Mouse (Mus musculus): Measurements from ENCODE around the gene Rab15. TPM values are rescaled to one million over a fixed set of nuclear protein-coding genes. Genes with fewer than 3 reads are reported as not detected.

The Rab15 gene
- polyA plus RNA-seq, 1 experiment from 2014 or later, result 11.3 TPM

DNA sequence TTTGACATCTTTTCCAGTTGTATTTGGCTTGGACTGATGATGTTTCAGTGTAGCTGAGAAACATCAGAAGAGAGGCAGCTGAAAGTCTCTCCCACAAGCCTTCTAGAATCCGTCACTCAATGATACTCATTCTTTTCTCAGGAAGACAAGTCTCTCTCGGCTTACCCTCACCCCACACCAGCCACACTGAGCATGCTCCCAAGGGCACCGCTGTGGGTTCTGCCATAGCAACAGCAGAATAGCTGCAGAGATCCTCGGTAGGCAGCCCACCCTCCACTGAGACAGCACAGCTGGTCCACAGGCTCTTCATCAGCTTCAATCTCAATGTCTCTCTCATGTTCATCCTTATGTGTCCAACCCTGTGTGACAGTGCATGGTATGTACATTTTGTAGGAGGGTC lies 2.6 kb upstream of the Rab15 start:
- Histone ChIP-seq H3K9ac (ENCODE audit: low read depth, low read length) (no peak overlapping the region), H3K4me2 (replicated peaks; ENCODE audit: low read depth, low read length) (no peak overlapping the region), H3K4me1 (replicated peaks; ENCODE audit: control insufficient read depth, insufficient read depth, low read length) (0 out of 2 replicates have a peak, but pooled peaks cover 2% of the 10 kb centered on the region), H3K4me3 (ENCODE audit: low read depth, low read length) (no peak overlapping the region), H3K27me3 (ENCODE audit: control insufficient read depth, insufficient read depth, low read length) (peaks cover 4% of the 10 kb centered on the region), H3K36me3 (ENCODE audit: control insufficient read depth, insufficient read depth, low read length) (no peaks in the 10 kb centered on the region), H3K27ac (ENCODE audit: low read depth, low read length) (no peak overlapping the region), H3K9me3 (ENCODE audit: control insufficient read depth, low read length) (no peaks in the 10 kb centered on the region)
- 65% methylated on average over 4 of the region's 4 CpGs for WGBS
- ATAC-seq (ENCODE audit: low FRiP score) (no peak), DNase-seq (ENCODE audit: low spot score) (no peak)

DNA sequence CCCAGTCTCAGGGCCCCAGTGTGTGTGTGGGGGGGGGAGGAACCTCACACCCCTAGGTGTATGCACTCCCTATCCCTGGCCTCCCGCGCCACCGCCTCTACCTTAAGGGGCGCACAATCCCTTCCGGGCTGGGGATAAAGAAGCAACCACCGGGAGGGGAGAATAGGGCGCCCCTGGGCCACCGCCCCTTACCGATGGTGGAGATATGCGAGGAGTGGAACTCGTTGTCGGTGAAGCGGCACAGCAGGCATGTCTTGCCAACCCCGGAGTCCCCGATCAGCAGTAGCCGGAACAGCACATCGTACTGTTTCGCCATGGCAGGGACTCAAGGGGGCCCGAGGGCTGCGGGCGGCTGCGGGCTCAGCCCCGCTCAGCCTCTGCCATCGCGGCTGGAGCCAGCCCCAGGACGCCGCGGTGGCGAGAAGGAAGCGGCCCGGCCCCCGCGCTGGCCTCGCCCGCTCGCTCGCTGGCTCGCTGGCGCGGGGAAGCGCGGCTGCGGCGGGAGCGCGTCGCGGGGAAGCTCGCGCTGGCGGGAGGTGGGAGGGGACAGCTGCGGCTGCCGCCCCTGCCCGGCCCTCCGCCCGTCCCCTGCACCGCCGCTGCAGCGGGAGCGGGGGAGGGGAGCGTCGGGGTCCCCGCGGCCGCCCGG lies 582 bp downstream of the Rab15 start:
- WGBS, result 0% methylated on average over 56 of the region's 66 CpGs
- Histone ChIP-seq H3K27ac (ENCODE audit: low read depth, low read length) (peak overlapping the region; percentile 60), H3K27me3 (ENCODE audit: control insufficient read depth, insufficient read depth, low read length) (peaks cover 4% of the 10 kb centered on the region)

DNA sequence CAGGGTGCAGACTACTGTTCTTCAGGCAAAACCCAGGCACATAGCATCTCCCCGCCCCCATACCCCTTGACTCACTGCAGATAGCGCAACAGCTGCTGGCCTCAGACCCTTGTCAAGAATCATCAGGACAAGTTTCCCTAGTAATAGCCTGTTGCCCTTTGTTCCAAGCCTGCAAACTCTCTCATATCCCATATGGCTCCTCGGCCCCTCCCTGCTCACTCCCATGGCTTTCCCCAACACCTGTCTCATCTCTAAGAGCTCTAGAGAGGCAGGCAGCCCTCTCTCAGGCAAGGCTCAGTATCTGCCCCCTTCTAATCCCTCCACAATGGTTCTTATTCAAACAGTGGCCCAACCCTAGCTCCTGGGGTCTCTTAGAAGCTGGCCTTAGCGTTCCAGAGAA lies 2.1 kb downstream of the Rab15 start:
- H3K36me3 ChIP-seq (ENCODE audit: control insufficient read depth, insufficient read depth, low read length), result no peaks in the 10 kb centered on the region
- H3K9me3 ChIP-seq (ENCODE audit: control insufficient read depth, low read length), result no peaks in the 10 kb centered on the region
- WGBS, result 47% methylated on average over 4 of the region's 4 CpGs
- DNase-seq (ENCODE audit: low spot score) (no peak), ATAC-seq (ENCODE audit: low FRiP score) (no peak)
- H3K27ac ChIP-seq (ENCODE audit: low read depth, low read length), result no peak overlapping the region
- no peak overlapping the region for H3K9ac ChIP-seq (ENCODE audit: low read depth, low read length)
- no peak overlapping the region for H3K4me3 ChIP-seq (ENCODE audit: low read depth, low read length)
- 0 out of 2 replicates have a peak, but pooled peaks cover 5% of the 10 kb centered on the region for H3K4me1 ChIP-seq (replicated peaks; ENCODE audit: control insufficient read depth, insufficient read depth, low read length)
- H3K4me2 ChIP-seq (replicated peaks; ENCODE audit: low read depth, low read length), result no peak overlapping the region
- peaks cover 4% of the 10 kb centered on the region for H3K27me3 ChIP-seq (ENCODE audit: control insufficient read depth, insufficient read depth, low read length)

More for the DNA sequence above, 582 bp downstream of the Rab15 start:
- Histone ChIP-seq H3K9me3 (ENCODE audit: control insufficient read depth, low read length) (no peaks in the 10 kb centered on the region), H3K36me3 (ENCODE audit: control insufficient read depth, insufficient read depth, low read length) (no peaks in the 10 kb centered on the region), H3K4me1 (replicated peaks; ENCODE audit: control insufficient read depth, insufficient read depth, low read length) (0 out of 2 replicates have a peak, but pooled peaks cover 5% of the 10 kb centered on the region), H3K4me2 (replicated peaks; ENCODE audit: low read depth, low read length) (peak overlapping the region; percentile 94), H3K9ac (ENCODE audit: low read depth, low read length) (peak overlapping the region; percentile 83), H3K4me3 (ENCODE audit: low read depth, low read length) (peak overlapping the region; percentile 64)
- peak; percentile 80 for ATAC-seq (ENCODE audit: low FRiP score)
- peak; percentile 65 for DNase-seq (ENCODE audit: low spot score)

DNA sequence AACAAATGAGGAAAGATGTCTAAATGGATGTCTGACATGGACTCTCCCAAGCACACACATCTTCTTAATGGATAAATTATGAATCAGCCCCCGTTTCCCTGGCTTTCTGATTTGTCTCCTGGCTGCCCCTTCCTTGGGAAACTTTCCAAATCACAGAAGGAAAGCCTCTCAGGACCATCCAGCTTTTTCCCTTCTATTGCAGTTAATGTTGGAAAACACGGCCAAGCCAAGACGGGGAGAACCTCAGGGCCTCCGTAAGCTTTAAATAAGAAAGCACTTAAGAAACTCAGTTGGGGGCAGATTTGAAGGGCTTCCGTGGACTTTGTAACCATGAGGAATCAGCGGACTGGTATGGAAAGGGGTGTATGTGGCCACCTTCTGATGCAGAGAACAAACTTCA lies 2.9 kb downstream of the Rab15 start:
- H3K36me3 ChIP-seq (ENCODE audit: control insufficient read depth, insufficient read depth, low read length), result no peaks in the 10 kb centered on the region
- H3K4me3 ChIP-seq (ENCODE audit: low read depth, low read length), result no peak overlapping the region
- ATAC-seq (ENCODE audit: low FRiP score) (no peak), DNase-seq (ENCODE audit: low spot score) (no peak)
- peaks cover 4% of the 10 kb centered on the region for H3K27me3 ChIP-seq (ENCODE audit: control insufficient read depth, insufficient read depth, low read length)
- no peak overlapping the region for H3K4me2 ChIP-seq (replicated peaks; ENCODE audit: low read depth, low read length)
- WGBS, result 73% methylated on average over 6 of the region's 6 CpGs
- H3K9me3 ChIP-seq (ENCODE audit: control insufficient read depth, low read length), result no peaks in the 10 kb centered on the region
- H3K9ac ChIP-seq (ENCODE audit: low read depth, low read length), result no peak overlapping the region
- H3K27ac ChIP-seq (ENCODE audit: low read depth, low read length), result no peak overlapping the region
- 0 out of 2 replicates have a peak, but pooled peaks cover 5% of the 10 kb centered on the region for H3K4me1 ChIP-seq (replicated peaks; ENCODE audit: control insufficient read depth, insufficient read depth, low read length)

DNA sequence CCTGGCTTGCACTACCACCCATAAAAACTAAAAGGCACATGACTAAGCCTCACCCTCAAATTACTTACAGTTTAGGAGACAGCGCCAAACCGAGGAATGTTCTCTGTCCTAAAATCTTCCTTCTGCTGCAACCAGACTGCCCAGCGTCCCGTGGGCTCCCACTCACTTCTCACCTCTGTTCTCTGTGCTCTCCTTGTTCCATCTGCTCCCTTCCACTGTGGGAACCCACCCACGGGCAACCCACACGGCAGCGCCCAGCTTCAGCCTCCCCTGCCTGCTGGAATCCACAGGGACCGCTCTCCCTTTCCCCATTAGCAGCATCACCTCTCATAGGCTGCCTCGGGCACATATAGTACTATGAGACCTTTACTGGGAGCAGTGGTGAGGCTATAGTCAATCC lies 3.8 kb downstream of the Rab15 start:
- no peak for ATAC-seq (ENCODE audit: low FRiP score)
- Histone ChIP-seq H3K27me3 (ENCODE audit: control insufficient read depth, insufficient read depth, low read length) (peaks cover 4% of the 10 kb centered on the region), H3K36me3 (ENCODE audit: control insufficient read depth, insufficient read depth, low read length) (no peaks in the 10 kb centered on the region), H3K4me1 (replicated peaks; ENCODE audit: control insufficient read depth, insufficient read depth, low read length) (0 out of 2 replicates have a peak, but pooled peaks cover 5% of the 10 kb centered on the region), H3K27ac (ENCODE audit: low read depth, low read length) (no peak overlapping the region), H3K9me3 (ENCODE audit: control insufficient read depth, low read length) (no peaks in the 10 kb centered on the region), H3K4me3 (ENCODE audit: low read depth, low read length) (no peak overlapping the region), H3K9ac (ENCODE audit: low read depth, low read length) (no peak overlapping the region), H3K4me2 (replicated peaks; ENCODE audit: low read depth, low read length) (no peak overlapping the region)
- no peak for DNase-seq (ENCODE audit: low spot score)
- WGBS, result 94% methylated on average over 9 of the region's 9 CpGs

DNA sequence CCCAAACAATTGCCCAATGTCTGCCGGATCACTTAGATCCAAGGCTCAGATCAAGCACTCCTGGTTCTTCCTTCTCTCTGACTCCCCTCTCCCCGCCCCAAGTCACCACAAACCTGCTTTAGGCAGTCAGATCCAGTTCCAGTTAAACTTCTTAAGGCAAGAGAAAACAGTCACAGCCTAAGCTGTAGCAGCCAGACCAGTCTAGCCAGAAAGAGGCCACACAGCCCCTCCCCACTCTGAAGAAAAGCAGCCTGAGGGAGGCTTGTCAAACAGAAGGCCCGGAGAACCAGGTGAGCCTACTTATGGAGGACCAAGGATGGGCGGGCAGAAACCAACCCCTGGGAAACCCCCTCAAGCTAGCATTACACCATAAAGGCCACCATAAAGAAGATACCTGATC lies 4.6 kb downstream of the Rab15 start:
- peaks cover 4% of the 10 kb centered on the region for H3K27me3 ChIP-seq (ENCODE audit: control insufficient read depth, insufficient read depth, low read length)
- no peak overlapping the region for H3K9ac ChIP-seq (ENCODE audit: low read depth, low read length)
- no peaks in the 10 kb centered on the region for H3K9me3 ChIP-seq (ENCODE audit: control insufficient read depth, low read length)
- no peak overlapping the region for H3K27ac ChIP-seq (ENCODE audit: low read depth, low read length)
- no peak for DNase-seq (ENCODE audit: low spot score)
- H3K4me1 ChIP-seq (replicated peaks; ENCODE audit: control insufficient read depth, insufficient read depth, low read length), result 0 out of 2 replicates have a peak, but pooled peaks cover 5% of the 10 kb centered on the region
- H3K4me2 ChIP-seq (replicated peaks; ENCODE audit: low read depth, low read length), result no peak overlapping the region
- ATAC-seq (ENCODE audit: low FRiP score), result no peak
- no peak overlapping the region for H3K4me3 ChIP-seq (ENCODE audit: low read depth, low read length)
- 68% methylated on average over 4 of the region's 4 CpGs for WGBS
- no peaks in the 10 kb centered on the region for H3K36me3 ChIP-seq (ENCODE audit: control insufficient read depth, insufficient read depth, low read length)

DNA sequence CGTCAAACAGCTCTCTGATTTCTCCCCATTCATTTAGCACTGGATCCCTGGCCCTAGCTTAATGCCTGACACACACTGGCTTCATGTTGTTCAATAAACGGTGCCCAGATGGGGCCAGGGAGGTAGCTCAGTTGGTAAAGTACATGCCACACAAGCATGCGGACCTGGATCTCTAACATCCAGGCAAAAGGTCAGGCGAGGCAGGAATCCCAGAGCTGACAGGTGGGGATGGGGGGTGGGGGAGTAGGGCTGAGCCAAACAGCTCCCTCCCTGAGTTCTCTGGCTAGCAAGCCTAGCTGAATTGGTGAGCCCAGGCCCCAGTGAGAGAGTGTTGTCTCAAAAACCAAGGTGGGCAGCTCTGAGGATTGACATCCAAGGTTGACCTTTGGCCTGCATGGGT lies 5.5 kb downstream of the Rab15 start:
- H3K9me3 ChIP-seq (ENCODE audit: control insufficient read depth, low read length), result no peaks in the 10 kb centered on the region
- ATAC-seq (ENCODE audit: low FRiP score) (no peak), DNase-seq (ENCODE audit: low spot score) (no peak)
- 61% methylated on average over 4 of the region's 4 CpGs for WGBS
- no peak overlapping the region for H3K27ac ChIP-seq (ENCODE audit: low read depth, low read length)
- no peak overlapping the region for H3K9ac ChIP-seq (ENCODE audit: low read depth, low read length)
- no peak overlapping the region for H3K4me3 ChIP-seq (ENCODE audit: low read depth, low read length)
- H3K4me1 ChIP-seq (replicated peaks; ENCODE audit: control insufficient read depth, insufficient read depth, low read length), result 0 out of 2 replicates have a peak, but pooled peaks cover 5% of the 10 kb centered on the region
- H3K4me2 ChIP-seq (replicated peaks; ENCODE audit: low read depth, low read length), result no peak overlapping the region
- peaks cover 4% of the 10 kb centered on the region for H3K27me3 ChIP-seq (ENCODE audit: control insufficient read depth, insufficient read depth, low read length)
- no peaks in the 10 kb centered on the region for H3K36me3 ChIP-seq (ENCODE audit: control insufficient read depth, insufficient read depth, low read length)

DNA sequence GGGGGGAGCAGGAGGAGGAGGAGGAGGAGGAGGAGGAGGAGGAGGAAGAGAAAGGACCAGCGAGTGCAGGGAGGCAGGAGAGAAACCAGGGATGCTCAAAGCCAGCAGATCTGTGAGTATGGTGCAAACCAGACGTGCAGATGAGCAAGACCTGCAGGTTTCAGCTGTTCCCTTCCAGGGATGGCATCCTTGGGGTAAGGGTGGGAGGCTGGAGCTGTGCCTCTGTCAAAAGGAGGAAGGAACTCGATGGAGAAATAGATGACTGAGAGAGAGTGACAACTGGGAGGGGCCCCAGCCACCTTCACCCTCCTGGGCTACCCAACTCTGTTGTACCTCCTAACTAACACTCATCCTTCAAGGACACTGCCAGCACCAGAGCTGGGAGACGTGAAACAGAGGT lies 6.0 kb downstream of the Rab15 start:
- Histone ChIP-seq H3K27me3 (ENCODE audit: control insufficient read depth, insufficient read depth, low read length) (peaks cover 4% of the 10 kb centered on the region), H3K27ac (ENCODE audit: low read depth, low read length) (no peak overlapping the region), H3K36me3 (ENCODE audit: control insufficient read depth, insufficient read depth, low read length) (no peaks in the 10 kb centered on the region), H3K4me3 (ENCODE audit: low read depth, low read length) (no peak overlapping the region), H3K4me2 (replicated peaks; ENCODE audit: low read depth, low read length) (no peak overlapping the region), H3K9me3 (ENCODE audit: control insufficient read depth, low read length) (no peaks in the 10 kb centered on the region), H3K9ac (ENCODE audit: low read depth, low read length) (no peak overlapping the region), H3K4me1 (replicated peaks; ENCODE audit: control insufficient read depth, insufficient read depth, low read length) (0 out of 2 replicates have a peak, but pooled peaks cover 5% of the 10 kb centered on the region)
- ATAC-seq (ENCODE audit: low FRiP score) (no peak), DNase-seq (ENCODE audit: low spot score) (no peak)
- WGBS, result 72% methylated on average over 4 of the region's 4 CpGs

DNA sequence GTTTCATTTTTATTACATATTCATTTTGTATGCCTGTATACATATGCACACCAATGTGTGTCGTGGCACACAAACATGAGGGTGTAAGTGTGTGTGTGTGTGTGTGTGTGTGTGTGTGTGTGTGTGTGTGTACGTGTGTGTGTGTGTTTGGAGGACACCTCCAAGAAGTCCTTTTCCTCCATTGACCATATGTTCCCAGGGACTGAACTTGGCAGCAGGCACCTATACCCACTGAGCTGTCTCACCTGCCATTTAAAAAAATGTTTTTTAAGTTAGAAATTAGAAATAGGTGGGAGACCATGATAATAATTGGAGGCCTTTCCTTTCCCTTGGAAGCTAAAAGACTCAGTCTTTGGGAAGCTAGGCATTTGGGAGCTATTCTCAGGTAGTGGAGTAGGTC lies 8.6 kb downstream of the Rab15 start:
- DNase-seq (ENCODE audit: low spot score) (no peak), ATAC-seq (ENCODE audit: low FRiP score) (no peak)
- Histone ChIP-seq H3K9ac (ENCODE audit: low read depth, low read length) (no peak overlapping the region), H3K4me1 (replicated peaks; ENCODE audit: control insufficient read depth, insufficient read depth, low read length) (0 out of 2 replicates have a peak, but pooled peaks cover 2% of the 10 kb centered on the region), H3K27ac (ENCODE audit: low read depth, low read length) (no peak overlapping the region), H3K36me3 (ENCODE audit: control insufficient read depth, insufficient read depth, low read length) (no peaks in the 10 kb centered on the region), H3K4me3 (ENCODE audit: low read depth, low read length) (no peak overlapping the region), H3K4me2 (replicated peaks; ENCODE audit: low read depth, low read length) (no peak overlapping the region), H3K9me3 (ENCODE audit: control insufficient read depth, low read length) (no peaks in the 10 kb centered on the region), H3K27me3 (ENCODE audit: control insufficient read depth, insufficient read depth, low read length) (no peaks in the 10 kb centered on the region)
- 86% methylated on average over 2 of the region's 2 CpGs for WGBS
